Mouse (Mus musculus) lung, adult 2 months (tissue): Measurements from ENCODE around the gene Gja1. TPM values are rescaled to one million over a fixed set of nuclear protein-coding genes. Genes with fewer than 3 reads are reported as not detected.
"Not testable (repeated sequence)": the region's sequence is repeated elsewhere in the genome, so short reads cannot be mapped to it uniquely, and the experiment has no call there.

Experiments
- DNase-seq: peaks from one replicate; pipeline ENCODE4 v3.0.0; 2022
- H3K4me1 ChIP-seq: fragments of 200-500 bp; 2 replicates; pipeline ENCODE4 v1.6.1; 2011; ENCODE audit warnings: low read length; ENCODE audit not compliant: control insufficient read depth, insufficient read depth
- H3K4me3 ChIP-seq: fragments of 200-500 bp; replicated peaks from 2 replicates; pipeline ENCODE3; 2011; ENCODE audit warnings: low read depth, mild to moderate bottlenecking, control low read depth, low read length; ENCODE audit errors: extremely low read depth
- CTCF ChIP-seq: fragments of 200-500 bp; IDR thresholded peaks from 2 replicates; pipeline ENCODE4 v1.5.1; 2011; ENCODE audit warnings: mild to moderate bottlenecking, low read length, control low read depth; ENCODE audit not compliant: insufficient read depth
- POLR2A ChIP-seq: fragments of 200-500 bp; IDR thresholded peaks from 2 replicates; pipeline ENCODE4 v1.6.1; 2011; ENCODE audit warnings: low read depth, mild to moderate bottlenecking, control low read depth, low read length, borderline replicate concordance; ENCODE audit errors: extremely low read depth
- WGBS: fragments of 180-500 bp; shearing (Covaris S2); methylation state at CpG from one replicate; pipeline ENCODE4 v1.1.7; 2018; 5-methylcytosine and 5-hydroxymethylcytosine counted together
- polyA plus RNA-seq: library from polyadenylated mRNA; depleted of rRNA; stranded (reverse); fragments of >200 nt; gene quantifications from 2 replicates; pipeline ENCODE4 v1.2.3, GENCODE M21; 2012

The Gja1 gene
- polyA plus RNA-seq, 1 experiment: 31.3 TPM

DNA sequence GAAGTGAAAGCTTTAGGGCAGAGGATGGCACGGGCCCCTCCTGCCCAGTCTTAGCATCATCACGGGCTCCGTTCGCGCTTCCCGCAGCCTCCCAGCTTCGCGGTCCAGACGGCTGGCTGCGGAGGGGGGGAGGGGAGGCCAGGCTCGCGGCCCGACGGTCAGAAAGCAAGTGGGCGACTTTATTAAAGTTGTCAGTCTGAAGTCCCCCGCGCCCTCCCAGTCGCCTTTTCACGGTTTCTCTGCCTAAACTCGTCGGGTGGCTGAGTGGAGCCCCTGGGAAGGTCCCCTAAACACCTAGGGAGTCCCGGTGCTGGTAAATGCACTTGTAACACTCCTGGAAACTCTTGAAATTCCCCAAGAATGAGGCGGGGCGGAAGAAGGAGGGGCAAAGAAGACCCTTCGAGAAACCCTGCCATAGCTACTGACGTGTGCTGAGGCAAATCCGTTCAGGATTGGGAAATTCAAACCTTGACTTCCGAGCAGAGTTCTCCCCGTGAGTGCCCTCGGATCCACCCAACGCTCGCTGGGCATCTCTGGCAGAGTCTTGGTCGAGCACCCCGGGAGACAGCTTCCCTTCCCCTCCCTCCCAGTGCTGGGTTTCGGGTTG lies 1.6 kb downstream of the Gja1 start:
- under 1% methylated on average over 35 of the region's 35 CpGs for WGBS
- no peak for TF ChIP-seq CTCF
- peak; percentile 22; the same call in 1 of the 2 replicates for TF ChIP-seq POLR2A
- DNase-seq: peak; percentile 71
- Histone ChIP-seq H3K4me3 (peak overlapping the region; percentile 75), H3K4me1 (no peaks in the 10 kb centered on the region; the same call in 1 of the 2 replicates)

DNA sequence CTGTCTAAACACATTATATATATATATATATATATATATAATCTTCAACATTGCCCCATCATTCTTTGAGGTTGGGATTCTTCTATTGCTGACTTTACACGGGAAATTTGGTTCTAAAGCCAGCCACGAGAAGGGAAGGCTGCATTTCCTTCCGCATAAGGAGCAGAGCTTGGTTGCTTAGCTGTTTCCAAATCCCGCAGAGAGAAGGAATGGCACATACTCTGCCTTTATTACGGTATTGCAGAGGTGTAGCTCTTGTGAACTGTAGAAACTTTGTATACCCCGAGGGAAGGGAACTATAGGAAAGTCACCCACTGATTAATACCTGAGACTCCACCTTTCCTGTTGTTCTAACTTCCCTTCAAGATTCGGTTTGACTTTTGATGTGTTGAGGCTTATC lies 2.6 kb downstream of the Gja1 start:
- H3K4me3 ChIP-seq: peak overlapping the region; percentile 36
- TF ChIP-seq POLR2A (no peak), CTCF (no peak)

DNA sequence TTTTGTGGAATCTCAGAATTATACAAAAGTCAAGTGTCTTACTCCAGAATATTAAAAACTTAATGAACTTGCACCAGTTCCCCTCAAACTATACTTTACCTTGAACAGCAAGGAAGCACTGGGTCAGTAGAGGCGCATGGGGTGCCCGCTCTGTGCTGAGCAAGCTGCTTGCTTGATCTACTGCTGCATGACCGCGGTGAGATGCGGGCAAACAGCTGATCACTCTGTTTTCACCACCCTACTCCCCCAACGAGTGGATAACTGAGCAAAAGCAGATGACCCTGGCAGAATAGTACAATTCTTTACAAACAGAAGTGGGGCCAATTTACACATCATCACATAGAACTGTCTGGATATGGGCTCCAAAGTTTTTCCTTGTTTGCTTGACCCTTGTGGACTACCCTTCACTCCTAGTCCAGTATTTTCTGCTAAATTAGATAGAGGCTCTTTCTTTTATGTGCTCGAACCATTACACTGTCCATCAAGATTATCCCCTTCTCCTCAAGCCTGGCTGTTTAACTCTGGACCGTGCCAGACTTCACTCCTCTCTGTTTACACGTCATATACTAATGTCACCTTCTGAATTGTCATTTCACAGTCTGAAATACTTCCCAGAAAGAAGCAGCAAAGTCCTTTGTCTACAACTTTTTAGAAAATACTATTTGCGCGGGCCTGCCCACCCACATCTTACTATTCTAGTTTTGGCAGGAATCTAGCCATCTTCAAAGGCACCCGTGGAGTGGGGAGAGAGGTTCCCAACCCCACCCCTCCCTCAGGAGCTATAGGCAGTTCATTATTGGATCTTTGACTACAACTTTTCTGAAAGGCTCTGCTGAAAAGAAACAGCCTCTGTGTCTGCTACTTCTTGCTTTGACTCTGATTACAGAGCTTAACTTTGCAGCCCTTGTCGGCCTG lies 8.3 kb downstream of the Gja1 start:
- 72% methylated on average over 13 of the region's 13 CpGs for WGBS
- Histone ChIP-seq H3K4me3 (no peak overlapping the region), H3K4me1 (no peaks in the 10 kb centered on the region; the same call in 1 of the 2 replicates)
- no peak for DNase-seq
- TF ChIP-seq CTCF (no peak), POLR2A (no peak)

More for the DNA sequence above, 2.6 kb downstream of the Gja1 start:
- 10% methylated on average over 7 of the region's 7 CpGs for WGBS
- H3K4me1 ChIP-seq: no peaks in the 10 kb centered on the region; the same call in 1 of the 2 replicates
- DNase-seq: no peak

- no peak for DNase-seq
- TF ChIP-seq POLR2A (no peak), CTCF (no peak)
- 73% methylated on average over 6 of the region's 6 CpGs for WGBS
Measured at GRCm38 (mm10) chr10:56393095-56393784, 16.1 kb downstream of the Gja1 start.

DNA sequence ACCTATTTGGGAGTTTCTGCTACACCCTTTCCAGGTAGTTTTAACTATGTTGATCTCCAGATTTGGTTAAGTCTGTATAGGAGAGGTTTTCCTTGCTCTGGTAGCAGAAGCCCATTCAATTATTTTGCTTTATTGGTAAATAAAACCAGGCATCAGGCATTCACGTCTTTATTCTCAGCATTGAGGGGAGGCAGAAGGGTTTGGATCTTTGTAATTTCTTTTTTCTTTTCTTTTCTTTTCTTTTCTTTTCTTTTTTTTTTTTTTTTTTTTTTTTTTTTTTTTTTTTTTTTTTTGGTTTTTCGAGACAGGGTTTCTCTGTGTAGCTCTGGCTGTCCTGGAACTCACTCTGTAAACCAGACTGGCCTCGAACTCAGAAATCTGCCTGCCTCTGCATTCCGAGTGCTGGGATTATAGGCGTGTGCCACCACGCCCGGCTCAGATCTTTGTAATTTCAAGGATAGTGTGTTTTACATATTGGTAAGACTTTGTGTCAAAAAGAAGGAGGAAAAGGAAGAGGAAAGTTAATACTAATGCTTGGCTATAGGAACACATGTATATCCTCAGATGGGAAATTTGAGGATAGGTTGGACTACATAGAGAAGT lies 16.8 kb downstream of the Gja1 start:
- not testable (repeated sequence) for DNase-seq
- WGBS: 95% methylated on average over 7 of the region's 7 CpGs

More at GRCm38 (mm10) chr10:56393095-56393784, 16.1 kb downstream of the Gja1 start:
- Histone ChIP-seq H3K4me1 (no peaks in the 10 kb centered on the region), H3K4me3 (no peak overlapping the region)

DNA sequence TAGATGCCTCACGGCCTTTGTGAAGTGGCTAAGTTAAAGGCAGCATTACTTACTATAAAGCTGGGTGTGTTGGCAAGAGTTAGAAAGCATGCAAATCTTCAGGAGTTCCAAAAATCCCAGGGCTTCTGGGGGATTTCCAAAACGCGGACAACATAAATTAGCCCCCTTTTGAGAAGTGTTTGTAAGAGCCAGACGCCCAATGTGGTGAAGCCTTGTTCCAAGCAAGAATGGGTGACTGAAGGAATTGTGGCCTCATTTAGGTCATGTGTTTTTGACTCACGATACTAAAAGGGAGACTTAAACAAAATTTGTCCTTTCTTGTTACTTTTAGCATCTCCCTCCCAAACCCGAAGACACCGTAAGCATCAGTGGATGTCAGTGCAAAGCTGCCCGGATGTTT lies 20.7 kb downstream of the Gja1 start:
- Histone ChIP-seq H3K4me1 (no peaks in the 10 kb centered on the region), H3K4me3 (no peak overlapping the region)
- 84% methylated on average over 8 of the region's 8 CpGs for WGBS
- no peak for TF ChIP-seq POLR2A
- no peak for TF ChIP-seq CTCF
- DNase-seq: no peak

More for the DNA sequence above, 16.8 kb downstream of the Gja1 start:
- H3K4me1 ChIP-seq, H3K4me3 ChIP-seq: not testable (repeated sequence)

DNA sequence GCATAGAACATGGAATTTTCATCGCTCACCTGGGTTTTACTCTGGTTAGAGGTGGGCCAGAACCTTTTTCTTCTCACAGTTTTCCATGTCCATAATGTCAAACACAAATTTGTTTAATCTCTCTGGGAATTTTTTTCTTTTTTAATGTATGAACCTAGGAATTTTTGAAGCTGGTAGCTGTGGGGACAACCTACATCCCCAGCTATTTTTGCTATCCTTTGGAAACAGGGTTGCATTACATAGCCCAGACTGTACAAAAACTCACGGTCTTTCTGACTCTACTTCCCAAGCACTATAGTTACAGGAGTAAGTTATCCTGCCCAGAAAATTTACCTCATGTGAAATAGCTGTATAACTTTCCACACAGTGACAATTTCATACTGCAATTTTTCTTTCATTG lies 21.2 kb downstream of the Gja1 start:
- WGBS: 96% methylated on average over 2 of the region's 2 CpGs
- TF ChIP-seq CTCF (no peak), POLR2A (no peak)

GRCm38 (mm10) chr10:56401396-56401795 lies 24.3 kb downstream of the Gja1 start:
- 90% methylated on average over 8 of the region's 8 CpGs for WGBS
- not testable (repeated sequence) for DNase-seq, H3K4me3 ChIP-seq, H3K4me1 ChIP-seq

More for the DNA sequence above, 21.2 kb downstream of the Gja1 start:
- H3K4me3 ChIP-seq: no peak overlapping the region
- no peaks in the 10 kb centered on the region for H3K4me1 ChIP-seq
- no peak for DNase-seq

DNA sequence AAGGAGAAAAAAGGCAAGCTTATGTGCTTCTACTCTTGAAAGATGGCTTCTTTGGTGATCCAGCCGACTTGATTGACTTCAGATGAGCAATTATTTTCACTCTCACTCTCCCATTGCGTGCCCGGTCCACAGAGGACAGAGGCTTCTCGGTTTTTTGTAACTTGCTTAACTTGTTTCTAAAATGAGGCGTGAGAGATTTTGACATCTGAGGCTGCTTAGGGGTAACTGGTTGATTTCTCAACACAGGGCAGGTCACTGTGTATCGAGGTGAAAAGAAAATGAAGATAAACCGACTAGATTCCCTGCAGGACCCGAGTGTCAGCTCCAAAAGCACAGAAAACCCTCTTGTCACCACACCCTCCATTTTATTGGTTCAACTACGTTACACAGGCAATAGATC lies 28.8 kb downstream of the Gja1 start:
- no peak overlapping the region for H3K4me3 ChIP-seq
- DNase-seq: no peak
- no peaks in the 10 kb centered on the region for H3K4me1 ChIP-seq
- TF ChIP-seq CTCF (no peak), POLR2A (no peak)
- WGBS: 53% methylated on average over 9 of the region's 9 CpGs
